Mouse (Mus musculus): ENCODE results near the gene Atxn7l2. TPM values are rescaled to one million over a fixed set of nuclear protein-coding genes. Genes with fewer than 3 reads are reported as not detected.

Atxn7l2 gene
- total and polyA plus RNA-seq, 3 experiments = 5.6 to 14.6 TPM; not detected in 1

DNA sequence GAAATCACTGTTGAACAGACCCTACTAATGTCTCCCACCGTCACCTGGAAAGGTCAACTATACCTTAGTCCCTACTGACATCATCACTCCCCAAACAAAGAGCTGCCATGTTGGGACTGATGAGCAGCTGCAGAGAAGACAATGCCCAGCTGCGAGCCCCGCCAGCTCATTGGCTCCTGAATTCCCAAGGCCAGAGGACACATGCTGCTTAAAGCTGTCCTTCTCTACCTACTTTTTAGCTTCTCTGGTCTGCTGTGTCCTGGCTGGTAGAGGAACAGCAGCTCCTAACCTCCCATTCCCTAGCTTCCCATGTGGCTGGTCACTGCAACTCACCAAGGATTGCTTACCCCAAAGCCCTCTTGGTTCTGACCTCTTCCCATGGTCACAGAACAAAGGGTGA lies 58.4 kb downstream of the Atxn7l2 start:
- H3K9ac ChIP-seq (ENCODE audit: control insufficient read depth, low read depth, low read length, poor library complexity, severe bottlenecking) = no peak overlapping the region

More for the DNA sequence above, 58.4 kb downstream of the Atxn7l2 start:
- TF ChIP-seq NRF1 (IDR thresholded peaks at IDR 0.05; ENCODE audit: insufficient read depth, low read depth, low read length, poor library complexity, severe bottlenecking) (no peak), UBTF (IDR thresholded peaks at IDR 0.05; ENCODE audit: borderline replicate concordance, insufficient read depth, low read depth, low read length) (no peak), CHD2 (IDR thresholded peaks at IDR 0.05; ENCODE audit: low read length) (no peak), POLR2AphosphoS5 (IDR thresholded peaks at IDR 0.05; ENCODE audit: borderline replicate concordance, low read depth, low read length) (no peak), MYC (IDR thresholded peaks at IDR 0.05; ENCODE audit: low read depth, low read length) (no peak), NELFE (IDR thresholded peaks at IDR 0.05; ENCODE audit: low read depth, low read length) (no peak), HCFC1 (IDR thresholded peaks at IDR 0.05; ENCODE audit: low read depth, low read length) (no peak)
- Histone ChIP-seq H3K4me1 (ENCODE audit: control insufficient read depth in 1 of 2, insufficient read depth in 2 of 2, low read length in 2 of 2) (peaks cover 0 to 3% of the 10 kb centered on the region in 2 experiments; a peak in 1 of 4 replicates), H3K27ac (ENCODE audit: control insufficient read depth, low read depth, low read length) (no peak overlapping the region), H3K36me3 (ENCODE audit: control insufficient read depth in 1 of 2, insufficient read depth in 2 of 2, low read length in 2 of 2) (0 out of 4 replicates have a peak, but pooled peaks cover 0 to 2% of the 10 kb centered on the region in 2 experiments), H3K79me2 (ENCODE audit: control insufficient read depth, insufficient read depth, low read length, poor library complexity) (no peaks in the 10 kb centered on the region), H3K4me3 (ENCODE audit: control insufficient read depth in 1 of 2, insufficient read depth in 1 of 2, low read depth in 2 of 2, low read length in 2 of 2) (no peak overlapping the region), H3K27me3 (ENCODE audit: control insufficient read depth in 1 of 2, insufficient read depth in 2 of 2, low read length in 2 of 2) (peaks cover 2 to 7% of the 10 kb centered on the region in 2 experiments; a peak in 2 of 4 replicates), H3K9me3 (replicated peaks; ENCODE audit: insufficient read depth, low read length) (no peaks in the 10 kb centered on the region)
- no peak for DNase-seq (ENCODE audit: low read depth, low spot score)

Other genes starting within 250 kb of the Atxn7l2 start
- not detected in 2 replicates for gene Gstm3, start 241.7 kb downstream of the Atxn7l2 start, total RNA-seq (2012; rRNA removed)
- under 1 TPM in 1 of 2 experiments, not detected in 1; 0.06 TPM for gene Gstm3, start 241.7 kb downstream of the Atxn7l2 start, polyA plus RNA-seq (2012; ENCODE audit: insufficient read depth in 1 of 2, insufficient read length in 2 of 2, low read depth in 1 of 2, low replicate concordance in 2 of 2, missing spikeins in 1 of 2)
- not detected in 2 replicates for gene Gstm2, start 224.5 kb downstream of the Atxn7l2 start, total RNA-seq (2012; rRNA removed)
- gene Gstm2, start 224.5 kb downstream of the Atxn7l2 start, polyA plus RNA-seq (2012; ENCODE audit: insufficient read depth in 1 of 2, insufficient read length in 2 of 2, low read depth in 1 of 2, low replicate concordance in 2 of 2, missing spikeins in 1 of 2) = not detected
- 0.20 and 0.31 TPM in 2 replicates for gene Gstm1, start 193.0 kb downstream of the Atxn7l2 start, total RNA-seq (2012; rRNA removed)
- 1 to 10 TPM in 1 of 2 experiments, not detected in 1; 6.7 TPM for gene Gstm1, start 193.0 kb downstream of the Atxn7l2 start, polyA plus RNA-seq (2012; ENCODE audit: insufficient read depth in 1 of 2, insufficient read length in 2 of 2, low read depth in 1 of 2, low replicate concordance in 2 of 2, missing spikeins in 1 of 2)
- 1.3 and 1.4 TPM in 2 replicates for gene Gstm4, start 166.0 kb downstream of the Atxn7l2 start, total RNA-seq (2012; rRNA removed)
- gene Gstm4, start 166.0 kb downstream of the Atxn7l2 start, polyA plus RNA-seq (2012; ENCODE audit: insufficient read depth in 1 of 2, insufficient read length in 2 of 2, low read depth in 1 of 2, low replicate concordance in 2 of 2, missing spikeins in 1 of 2) = 1 to 10 TPM in 1 of 2 experiments, not detected in 1; 7.4 TPM
- 54.9 and 69.1 TPM in 2 replicates for gene Ampd2, start 124.3 kb downstream of the Atxn7l2 start, total RNA-seq (2012; rRNA removed)
- 100 to 1,000 TPM in 1 of 2 experiments, not detected in 1; 201 TPM for gene Ampd2, start 124.3 kb downstream of the Atxn7l2 start, polyA plus RNA-seq (2012; ENCODE audit: insufficient read depth in 1 of 2, insufficient read length in 2 of 2, low read depth in 1 of 2, low replicate concordance in 2 of 2, missing spikeins in 1 of 2)
- gene Gnat2, start 118.1 kb downstream of the Atxn7l2 start, total RNA-seq (2012; rRNA removed) = 4.7 and 6.4 TPM in 2 replicates
- 10 to 100 TPM in 1 of 2 experiments, not detected in 1; 12.4 TPM for gene Gnat2, start 118.1 kb downstream of the Atxn7l2 start, polyA plus RNA-seq (2012; ENCODE audit: insufficient read depth in 1 of 2, insufficient read length in 2 of 2, low read depth in 1 of 2, low replicate concordance in 2 of 2, missing spikeins in 1 of 2)
- gene Gnai3, start 64.8 kb downstream of the Atxn7l2 start, total RNA-seq (2012; rRNA removed) = 92.1 and 111 TPM in 2 replicates
- gene Gnai3, start 64.8 kb downstream of the Atxn7l2 start, polyA plus RNA-seq (2012; ENCODE audit: insufficient read depth in 1 of 2, insufficient read length in 2 of 2, low read depth in 1 of 2, low replicate concordance in 2 of 2, missing spikeins in 1 of 2) = 10 to 100 TPM; 74.2 to 96.4 TPM
- gene Gpr61, start 56.1 kb downstream of the Atxn7l2 start, total RNA-seq (2012; rRNA removed) = 0.04 and 0.07 TPM in 2 replicates
- under 1 TPM in 1 of 2 experiments, not detected in 1; 0.07 TPM for gene Gpr61, start 56.1 kb downstream of the Atxn7l2 start, polyA plus RNA-seq (2012; ENCODE audit: insufficient read depth in 1 of 2, insufficient read length in 2 of 2, low read depth in 1 of 2, low replicate concordance in 2 of 2, missing spikeins in 1 of 2)
- gene Amigo1, start 24.6 kb downstream of the Atxn7l2 start, total RNA-seq (2012; rRNA removed) = 3.7 and 4.6 TPM in 2 replicates
- gene Amigo1, start 24.6 kb downstream of the Atxn7l2 start, polyA plus RNA-seq (2012; ENCODE audit: insufficient read depth in 1 of 2, insufficient read length in 2 of 2, low read depth in 1 of 2, low replicate concordance in 2 of 2, missing spikeins in 1 of 2) = 1 to 10 TPM in 1 of 2 experiments, not detected in 1; 9.5 TPM
- gene Cyb561d1, start 9.7 kb downstream of the Atxn7l2 start, total RNA-seq (2012; rRNA removed) = 2.9 and 3.6 TPM in 2 replicates
- 1 to 10 TPM in 1 of 2 experiments, not detected in 1; 5.9 TPM for gene Cyb561d1, start 9.7 kb downstream of the Atxn7l2 start, polyA plus RNA-seq (2012; ENCODE audit: insufficient read depth in 1 of 2, insufficient read length in 2 of 2, low read depth in 1 of 2, low replicate concordance in 2 of 2, missing spikeins in 1 of 2)
- gene Sypl2, start 15.7 kb upstream of the Atxn7l2 start, total RNA-seq (2012; rRNA removed) = not detected in 2 replicates
- gene Sypl2, start 15.7 kb upstream of the Atxn7l2 start, polyA plus RNA-seq (2012; ENCODE audit: insufficient read depth in 1 of 2, insufficient read length in 2 of 2, low read depth in 1 of 2, low replicate concordance in 2 of 2, missing spikeins in 1 of 2) = not detected
- gene Psma5, start 46.0 kb upstream of the Atxn7l2 start, total RNA-seq (2012; rRNA removed) = 353 and 414 TPM in 2 replicates
- 100 to 1,000 TPM in 1 of 2 experiments, not detected in 1; 429 TPM for gene Psma5, start 46.0 kb upstream of the Atxn7l2 start, polyA plus RNA-seq (2012; ENCODE audit: insufficient read depth in 1 of 2, insufficient read length in 2 of 2, low read depth in 1 of 2, low replicate concordance in 2 of 2, missing spikeins in 1 of 2)
- 10.2 and 12.3 TPM in 2 replicates for gene Sort1, start 73.1 kb upstream of the Atxn7l2 start, total RNA-seq (2012; rRNA removed)
- gene Sort1, start 73.1 kb upstream of the Atxn7l2 start, polyA plus RNA-seq (2012; ENCODE audit: insufficient read depth in 1 of 2, insufficient read length in 2 of 2, low read depth in 1 of 2, low replicate concordance in 2 of 2, missing spikeins in 1 of 2) = 10 to 100 TPM; 22.7 to 28.3 TPM
- gene Mybphl, start 154.0 kb upstream of the Atxn7l2 start, total RNA-seq (2012; rRNA removed) = not detected in 2 replicates
- not detected for gene Mybphl, start 154.0 kb upstream of the Atxn7l2 start, polyA plus RNA-seq (2012; ENCODE audit: insufficient read depth in 1 of 2, insufficient read length in 2 of 2, low read depth in 1 of 2, low replicate concordance in 2 of 2, missing spikeins in 1 of 2)
- gene Psrc1, start 172.9 kb upstream of the Atxn7l2 start, total RNA-seq (2012; rRNA removed) = 12.5 and 14.6 TPM in 2 replicates
- gene Psrc1, start 172.9 kb upstream of the Atxn7l2 start, polyA plus RNA-seq (2012; ENCODE audit: insufficient read depth in 1 of 2, insufficient read length in 2 of 2, low read depth in 1 of 2, low replicate concordance in 2 of 2, missing spikeins in 1 of 2) = 10 to 100 TPM in 1 of 2 experiments, not detected in 1; 37.3 TPM
- not detected in 2 replicates for gene Celsr2, start 204.6 kb upstream of the Atxn7l2 start, total RNA-seq (2012; rRNA removed)
- under 1 TPM in 1 of 2 experiments, not detected in 1; 0.04 TPM for gene Celsr2, start 204.6 kb upstream of the Atxn7l2 start, polyA plus RNA-seq (2012; ENCODE audit: insufficient read depth in 1 of 2, insufficient read length in 2 of 2, low read depth in 1 of 2, low replicate concordance in 2 of 2, missing spikeins in 1 of 2)
- 202 and 283 TPM in 2 replicates for gene Sars, start 234.3 kb upstream of the Atxn7l2 start, total RNA-seq (2012; rRNA removed)
- 100 to 1,000 TPM in 1 of 2 experiments, not detected in 1; 337 TPM for gene Sars, start 234.3 kb upstream of the Atxn7l2 start, polyA plus RNA-seq (2012; ENCODE audit: insufficient read depth in 1 of 2, insufficient read length in 2 of 2, low read depth in 1 of 2, low replicate concordance in 2 of 2, missing spikeins in 1 of 2)

All from MEL (cell line).